Mouse (Mus musculus): ENCODE measurements around the gene Nfia. TPM values are rescaled to one million over a fixed set of nuclear protein-coding genes. Genes with fewer than 3 reads are reported as not detected.

Gene Nfia
- polyA plus RNA-seq, 1 experiment from 2014 or later: 18.7 TPM

DNA sequence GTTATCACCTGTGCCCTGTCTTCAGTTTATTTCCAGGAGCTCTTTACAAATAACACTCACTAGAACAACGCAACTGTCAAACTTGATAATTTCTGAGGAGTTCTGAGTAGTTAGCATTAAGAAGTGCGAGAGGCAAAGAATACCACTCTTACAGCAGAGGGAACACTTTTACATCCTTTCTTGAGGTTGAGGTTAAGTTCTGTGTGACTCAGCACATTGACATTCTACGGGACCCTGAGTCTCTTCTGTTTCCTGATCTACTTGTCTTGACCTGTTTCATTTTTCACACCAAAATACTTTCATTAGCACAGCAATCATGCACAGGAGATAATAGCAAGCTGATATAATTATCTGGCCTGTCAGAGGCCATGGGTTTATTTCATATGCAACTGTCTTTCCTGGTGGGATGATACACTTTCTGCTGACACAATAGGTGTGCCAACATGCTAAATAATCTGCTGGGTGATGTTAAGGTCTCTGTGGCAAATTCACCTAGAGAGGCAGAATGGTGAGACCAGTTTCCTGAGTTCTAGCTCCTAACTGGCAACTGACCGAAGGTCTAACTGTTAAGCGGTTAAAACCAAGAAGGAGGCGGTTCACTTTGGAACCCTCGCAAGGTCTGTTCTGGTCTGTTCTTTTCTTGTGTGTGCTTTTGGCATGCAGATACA is 59.2 kb downstream of the Nfia start:
- DNase-seq (ENCODE audit: low spot score): no peak

DNA sequence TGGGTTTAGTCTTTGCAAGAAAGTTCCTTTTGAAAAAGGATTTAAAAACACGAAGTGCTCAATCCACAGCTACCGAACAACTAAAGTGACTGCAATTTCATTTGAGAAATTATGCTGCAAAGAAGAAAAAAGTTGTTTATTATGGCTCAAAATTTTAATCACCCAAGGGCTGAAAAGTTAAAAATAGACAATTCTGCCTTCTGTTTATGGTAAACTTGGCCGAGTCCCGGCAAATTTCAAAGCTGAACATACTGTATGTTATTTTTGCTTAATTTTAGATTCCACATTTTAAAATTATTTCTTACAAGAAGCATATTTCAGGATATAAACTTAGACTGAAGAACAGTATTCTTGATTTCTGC is 59.7 kb downstream of the Nfia start:
- DNase-seq (ENCODE audit: low spot score): no peak

DNA sequence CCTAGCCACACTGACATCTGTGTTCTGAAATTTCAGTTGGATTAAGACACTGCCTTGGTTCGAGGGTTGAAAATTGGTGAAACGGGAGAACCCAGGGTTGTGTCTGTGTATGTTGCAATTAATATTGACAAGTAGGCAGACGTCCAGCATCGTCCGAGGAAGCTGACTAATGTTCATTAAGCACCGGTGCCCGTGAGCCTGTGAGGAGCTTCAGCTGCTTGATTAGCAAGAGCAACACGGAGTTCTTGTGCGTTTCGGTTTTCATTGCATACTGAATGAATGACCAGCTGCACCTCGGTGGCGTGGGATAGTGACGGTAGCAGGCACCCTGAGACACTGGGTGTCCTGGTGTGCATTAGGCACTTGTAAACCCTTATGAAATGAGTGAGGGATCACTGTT is 64.3 kb downstream of the Nfia start:
- DNase-seq (ENCODE audit: low spot score): no peak

DNA sequence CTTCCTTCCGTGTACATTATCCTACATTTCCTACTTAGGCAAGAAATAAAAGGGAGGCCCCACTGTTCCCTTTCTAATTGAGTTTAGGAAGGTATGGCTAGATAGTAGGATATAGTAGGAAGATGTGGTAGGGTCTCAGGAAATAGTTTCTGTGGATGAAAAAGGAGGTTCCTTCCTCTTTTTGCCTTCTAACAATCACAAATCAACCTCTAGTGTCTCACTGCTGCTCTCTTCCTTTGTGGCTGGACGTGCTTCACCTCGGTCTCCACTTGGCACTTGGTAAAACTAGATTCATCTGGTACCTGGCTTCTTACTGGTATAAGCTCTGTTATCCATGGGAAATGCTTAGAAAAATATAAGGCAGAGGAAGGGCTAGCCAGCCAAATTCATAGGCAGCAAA is 65.2 kb downstream of the Nfia start:
- DNase-seq (ENCODE audit: low spot score): no peak

DNA sequence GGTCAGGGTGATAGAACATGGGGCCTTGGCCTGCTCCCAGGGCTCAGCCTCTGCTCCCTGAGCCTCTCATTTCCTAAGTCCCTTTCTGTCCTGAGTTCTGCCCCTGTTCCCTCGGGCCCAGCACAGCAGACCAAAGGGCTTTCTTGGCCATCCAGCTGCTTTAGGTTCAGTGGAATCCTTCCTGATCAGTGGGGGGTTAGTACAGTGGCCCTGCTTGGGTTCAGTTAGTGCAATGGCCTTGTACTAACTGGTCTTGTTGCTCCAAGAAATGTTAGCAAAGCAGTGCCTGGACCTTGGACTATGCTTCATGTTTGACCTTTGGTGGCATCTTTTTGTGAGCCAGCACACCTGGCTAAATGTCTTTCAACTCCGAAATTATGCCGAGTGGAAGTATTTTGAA is 66.1 kb downstream of the Nfia start:
- no peak for DNase-seq (ENCODE audit: low spot score)

DNA sequence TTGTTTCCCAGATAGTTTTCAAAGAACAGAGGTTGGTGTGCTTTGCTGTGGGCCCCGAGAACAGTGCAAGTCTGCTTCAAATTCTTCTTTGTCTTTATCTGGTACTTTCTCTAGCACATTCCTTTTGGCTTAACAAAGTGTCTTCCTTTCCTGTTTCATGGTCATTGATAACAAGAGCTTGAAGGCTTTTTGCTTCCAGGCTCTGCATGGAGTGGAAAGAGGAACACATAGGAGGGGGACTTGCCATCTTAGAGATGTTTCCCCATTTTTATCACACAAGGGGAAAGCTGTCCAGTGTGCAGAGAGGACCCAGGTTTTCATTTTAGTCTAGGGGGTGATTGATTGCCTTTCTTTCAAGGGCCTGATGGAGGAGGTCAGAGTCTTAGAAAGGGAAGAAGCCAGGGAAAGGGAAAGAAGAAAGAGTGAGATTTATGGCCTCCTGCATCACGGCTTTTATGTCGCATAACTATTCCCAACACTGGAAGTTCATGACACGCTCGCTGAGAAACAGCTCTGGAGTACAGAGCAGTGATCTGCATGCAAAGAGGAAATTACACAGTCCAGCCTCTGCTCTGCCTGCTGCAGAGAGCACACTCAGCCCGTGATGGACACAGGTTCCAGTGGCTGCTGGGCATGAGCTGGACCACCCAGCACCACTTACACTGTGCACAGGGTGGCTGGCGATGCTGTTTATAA is 67.0 kb downstream of the Nfia start:
- no peak for DNase-seq (ENCODE audit: low spot score)

DNA sequence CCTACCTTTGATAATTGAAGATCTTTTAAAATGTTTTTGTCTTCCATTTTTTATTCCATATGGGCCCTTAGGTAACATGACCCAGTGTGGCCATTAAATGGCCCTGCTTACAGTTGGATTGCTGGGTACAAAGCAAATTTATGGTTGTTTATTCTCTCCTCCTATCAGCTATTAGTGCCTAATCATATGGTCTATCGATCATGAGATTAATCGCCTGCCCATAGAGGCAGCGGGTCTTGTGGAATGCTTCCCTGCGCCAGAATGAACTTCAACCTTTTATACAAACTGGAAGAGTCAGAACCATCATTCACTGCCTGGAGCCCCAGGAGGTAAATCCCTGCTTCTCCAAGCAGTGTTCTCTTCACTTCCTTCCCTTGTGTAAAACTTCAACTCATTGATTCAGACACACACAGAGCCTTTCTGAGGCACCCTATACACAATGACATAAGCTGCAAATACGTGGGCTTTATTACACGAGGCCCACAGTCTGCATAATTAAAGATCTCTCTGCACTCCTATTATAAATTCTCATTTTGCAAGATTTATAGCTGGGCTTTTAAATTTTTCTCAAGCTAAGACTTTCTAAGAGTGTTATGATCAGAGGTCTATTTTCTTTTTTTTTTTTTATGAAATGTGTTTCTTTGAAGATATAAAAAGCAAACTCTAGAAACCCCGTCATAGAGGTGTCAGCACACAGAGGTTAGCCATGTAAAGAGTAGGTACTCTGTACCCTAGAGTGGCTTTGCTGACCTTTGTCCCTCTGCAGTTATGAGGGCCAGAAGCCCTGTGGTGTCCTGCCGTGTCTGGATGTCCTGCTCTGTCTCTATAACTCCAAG is 67.9 kb downstream of the Nfia start:
- no peak for DNase-seq (ENCODE audit: low spot score)

DNA sequence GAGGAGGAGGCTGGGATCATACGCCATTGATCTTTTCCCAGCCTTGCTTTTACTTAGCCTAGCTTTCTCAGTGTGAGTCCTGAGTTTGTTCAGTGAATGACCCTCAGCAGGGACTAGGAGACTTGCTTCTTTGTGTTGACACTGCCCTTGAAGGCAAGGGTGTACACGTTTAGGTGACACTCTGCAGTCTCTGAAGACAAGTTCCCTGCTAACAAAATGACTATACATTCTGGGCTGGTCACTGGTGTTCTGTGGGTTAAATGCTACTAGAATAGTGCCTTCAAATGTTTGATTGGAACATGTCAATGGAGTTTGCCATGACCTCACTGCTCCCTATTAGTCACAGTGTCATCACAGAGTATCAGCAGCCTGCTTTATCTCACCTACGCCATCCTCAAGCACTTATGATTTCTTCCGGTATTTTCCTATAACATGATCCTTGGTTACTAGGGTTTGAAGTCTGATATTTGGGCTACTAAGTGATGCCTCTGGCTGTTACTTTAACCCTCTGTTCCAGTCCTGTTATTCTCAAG is 68.6 kb downstream of the Nfia start:
- DNase-seq (ENCODE audit: low spot score): no peak

DNA sequence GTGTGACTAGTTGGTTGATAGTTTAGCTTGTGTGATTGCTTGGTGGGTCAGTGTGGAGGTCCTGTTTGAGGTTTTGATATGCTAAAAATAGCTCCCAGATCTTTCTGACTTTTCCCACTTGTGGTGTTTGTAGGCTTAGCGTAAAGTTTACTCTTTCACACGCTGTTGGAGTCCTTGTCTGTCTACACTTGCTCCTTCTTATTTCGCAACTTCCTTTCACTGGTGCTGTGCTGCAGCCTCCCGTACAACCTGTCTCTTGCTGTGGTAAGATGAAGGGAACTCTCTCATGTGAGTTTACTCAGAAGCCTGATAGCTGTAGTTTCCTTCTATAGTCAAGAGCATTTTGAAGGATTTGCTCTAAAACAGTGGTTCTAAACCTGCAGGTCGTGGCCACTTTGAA is 69.2 kb downstream of the Nfia start:
- no peak for DNase-seq (ENCODE audit: low spot score)

DNA sequence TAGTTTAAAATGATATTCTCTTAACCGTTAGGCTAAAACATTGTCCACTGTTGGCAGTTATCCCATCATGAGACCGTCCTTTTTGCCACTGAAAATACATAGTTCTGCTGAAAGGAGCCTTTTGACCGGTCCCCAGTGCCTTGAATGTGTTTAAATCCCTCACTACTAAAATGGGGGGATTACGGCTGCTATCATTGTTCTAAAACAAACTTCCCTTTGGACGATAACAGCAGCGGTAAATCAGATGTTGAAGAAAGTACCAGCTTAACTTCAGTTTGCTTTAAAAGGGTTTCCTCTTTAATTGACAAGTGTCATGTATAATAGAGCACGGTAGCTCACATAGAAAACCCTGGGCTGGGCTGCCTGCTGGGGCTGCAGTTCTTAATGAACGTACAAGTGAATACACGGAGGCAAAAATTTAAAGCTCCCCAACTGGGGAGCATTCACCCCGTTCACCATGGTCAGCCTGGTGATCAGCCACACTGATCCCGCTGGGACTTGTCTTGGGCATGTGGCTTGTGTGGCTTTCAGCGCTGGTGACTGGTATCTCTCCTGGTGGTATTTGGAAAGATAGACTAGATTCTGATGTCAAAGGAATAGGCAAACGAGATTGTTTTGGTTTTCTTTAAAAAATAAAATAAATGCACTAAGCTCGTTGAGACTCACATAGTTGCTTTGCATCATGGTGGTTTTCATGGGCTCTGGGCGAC is 71.6 kb downstream of the Nfia start:
- DNase-seq (ENCODE audit: low spot score): no peak

DNA sequence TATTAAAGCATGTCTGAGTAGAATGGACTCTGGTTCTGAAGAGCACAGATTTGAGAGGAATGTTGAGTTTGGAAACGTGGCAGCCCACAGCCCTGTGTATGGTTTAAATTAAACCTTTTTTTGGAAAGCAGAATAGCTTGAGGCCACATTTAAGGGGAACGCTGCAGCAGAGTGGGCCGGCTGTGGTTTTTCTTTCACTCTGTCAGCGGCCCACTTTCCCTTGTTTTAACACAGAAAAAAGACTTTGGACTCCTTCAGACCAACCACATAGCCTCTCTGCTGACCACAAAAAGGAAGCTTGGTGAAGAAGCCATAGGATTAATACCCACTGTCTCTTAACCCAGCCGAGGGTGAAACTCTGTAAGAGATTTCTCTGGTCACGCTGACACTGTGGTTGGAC is 72.4 kb downstream of the Nfia start:
- no peak for DNase-seq (ENCODE audit: low spot score)

DNA sequence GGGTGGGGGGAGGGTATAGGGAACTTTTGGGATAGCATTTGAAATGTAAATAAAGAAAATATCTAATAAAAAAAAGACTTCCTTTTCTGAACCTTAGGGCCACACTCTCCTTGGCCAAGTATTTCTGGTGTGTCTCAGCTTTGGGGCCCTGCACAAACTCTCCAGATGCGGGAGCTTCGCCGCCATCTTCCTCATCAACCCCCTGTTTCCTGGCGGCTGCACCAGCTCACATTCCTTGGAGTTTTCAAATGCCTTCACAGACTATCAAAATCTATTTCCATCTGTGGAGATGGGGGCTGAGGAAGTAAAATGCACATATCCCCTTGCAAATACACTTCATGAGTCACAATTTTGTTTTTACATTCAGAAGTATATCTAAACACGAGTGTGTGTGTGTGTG is 75.1 kb downstream of the Nfia start:
- DNase-seq (ENCODE audit: low spot score): no peak

DNA sequence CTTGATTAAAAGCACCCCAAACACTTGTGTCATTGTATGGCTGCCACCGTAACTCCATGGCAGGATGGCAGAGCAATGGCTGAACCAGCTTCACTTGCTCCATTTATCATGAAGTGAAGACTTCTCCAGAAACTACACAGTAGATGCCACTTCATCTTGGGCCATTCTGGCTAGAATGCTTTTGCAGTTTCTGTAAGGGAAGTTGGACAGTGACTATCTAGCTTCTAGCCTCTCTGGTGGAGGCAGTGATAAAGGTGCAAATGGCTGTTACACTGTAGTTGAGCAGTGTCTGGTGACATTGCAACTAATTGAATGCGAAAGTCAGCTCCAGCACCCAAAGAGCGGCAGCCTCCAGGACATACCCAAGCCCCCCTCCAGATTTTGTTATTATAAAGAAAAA is 78.5 kb downstream of the Nfia start:
- no peak for DNase-seq (ENCODE audit: low spot score)

DNA sequence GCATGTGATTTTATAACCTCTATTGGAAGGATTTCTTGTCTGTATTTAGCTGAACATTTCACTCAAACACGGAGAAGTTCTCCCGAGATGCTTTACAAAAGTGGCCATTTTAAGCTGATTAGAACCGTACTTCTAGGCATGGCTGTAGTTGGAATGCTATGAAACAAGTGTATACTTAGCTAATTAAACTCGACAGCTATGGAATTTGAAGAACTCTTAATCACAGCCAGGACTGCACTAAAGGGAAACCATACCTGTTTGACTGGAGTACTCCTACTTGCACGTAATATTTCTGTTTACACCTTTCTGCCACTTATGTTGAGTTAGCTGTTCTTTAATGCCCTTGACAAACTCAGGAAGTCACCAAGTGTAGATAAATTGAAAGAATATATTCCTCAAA is 79.2 kb downstream of the Nfia start:
- no peak for DNase-seq (ENCODE audit: low spot score)

DNA sequence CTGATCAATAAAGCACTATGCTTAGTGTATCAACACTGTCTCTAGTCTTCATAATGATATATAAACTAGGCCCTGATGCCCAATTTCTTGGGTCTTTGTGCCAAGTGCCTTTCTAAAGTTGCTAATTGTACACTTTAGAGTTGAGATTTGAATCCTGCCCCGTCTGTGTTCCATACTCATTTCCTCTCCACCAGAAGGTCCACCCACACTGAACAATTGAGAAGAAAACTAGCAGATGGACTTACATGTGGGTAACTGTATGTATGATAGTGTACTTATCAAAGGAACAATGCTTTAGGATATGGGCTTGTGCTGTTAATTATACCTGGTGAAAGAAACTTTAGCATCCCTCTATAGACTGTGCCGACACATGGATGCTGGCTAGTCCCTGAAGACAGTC is 80.1 kb downstream of the Nfia start:
- DNase-seq (ENCODE audit: low spot score): no peak

DNA sequence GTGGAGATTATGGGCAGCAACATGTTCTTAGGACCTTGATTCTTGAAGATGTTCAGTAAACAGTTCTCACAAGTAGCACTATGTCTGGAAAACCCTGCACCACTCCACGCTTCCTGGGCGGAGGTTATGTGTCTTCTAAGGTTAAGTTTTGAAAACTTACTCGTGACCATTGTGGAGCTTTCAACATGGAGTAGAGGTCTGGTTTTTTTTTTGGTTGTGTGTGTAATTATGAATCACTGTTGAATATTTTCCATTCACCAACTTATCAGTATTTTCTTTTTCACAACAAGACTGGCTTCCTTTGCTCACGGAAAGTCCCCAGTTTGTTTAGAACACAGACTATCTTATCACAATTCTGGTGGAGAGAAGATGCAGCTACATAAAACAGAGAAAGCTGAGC is 82.2 kb downstream of the Nfia start:
- no peak for DNase-seq (ENCODE audit: low spot score)

DNA sequence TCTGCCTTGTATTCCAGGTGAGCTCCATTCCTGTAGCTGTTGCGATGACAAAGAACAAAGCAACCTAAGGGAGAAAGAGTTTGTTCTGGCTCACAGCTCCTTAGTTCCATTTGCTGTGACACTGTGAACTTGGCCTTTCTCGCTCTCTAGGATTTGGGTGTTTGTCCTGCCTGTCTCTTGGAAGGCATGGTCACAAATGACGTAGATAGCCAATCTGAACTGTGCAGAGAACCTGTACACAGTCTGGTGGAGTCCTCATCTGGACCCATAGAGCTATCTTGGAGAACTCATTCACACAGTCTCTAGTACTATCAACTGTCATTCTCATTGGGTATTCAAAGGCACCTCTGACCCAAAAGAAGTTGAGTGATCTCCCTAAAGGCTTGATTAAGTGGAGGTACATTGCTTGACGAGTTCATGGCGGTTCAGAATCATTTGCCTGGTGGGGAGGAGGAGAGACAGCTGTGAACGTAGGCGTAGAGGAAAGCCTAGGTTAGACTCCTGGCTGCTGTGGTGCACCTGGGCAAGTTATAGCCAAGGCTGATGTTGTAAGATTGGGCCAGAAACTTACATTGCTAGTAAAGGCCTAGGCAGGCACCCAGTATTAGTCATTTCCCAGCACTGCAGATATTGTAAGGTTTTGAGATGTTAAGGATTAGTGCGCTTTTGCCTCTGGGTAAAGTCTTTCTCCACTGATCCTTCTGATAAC is 83.3 kb downstream of the Nfia start:
- DNase-seq (ENCODE audit: low spot score): no peak

DNA sequence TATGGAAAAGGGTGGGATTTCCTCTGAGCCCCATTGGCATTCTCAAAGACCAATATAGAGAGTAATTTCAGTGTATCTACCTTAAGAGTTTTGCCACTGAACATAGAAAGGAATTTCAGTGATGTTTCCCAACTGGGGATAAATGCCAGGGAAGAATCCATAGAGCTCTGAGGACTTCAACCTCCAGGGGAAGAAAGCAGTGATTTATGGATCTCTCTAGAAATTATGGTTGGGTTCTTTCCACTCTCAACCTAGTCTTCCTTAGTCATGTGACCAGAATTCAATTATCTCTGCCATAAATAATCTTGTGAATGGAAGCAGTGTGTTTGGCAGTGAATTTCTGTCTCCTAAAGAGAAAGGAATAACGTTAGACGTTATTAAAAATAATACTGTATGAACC is 85.0 kb downstream of the Nfia start:
- DNase-seq (ENCODE audit: low spot score): no peak

DNA sequence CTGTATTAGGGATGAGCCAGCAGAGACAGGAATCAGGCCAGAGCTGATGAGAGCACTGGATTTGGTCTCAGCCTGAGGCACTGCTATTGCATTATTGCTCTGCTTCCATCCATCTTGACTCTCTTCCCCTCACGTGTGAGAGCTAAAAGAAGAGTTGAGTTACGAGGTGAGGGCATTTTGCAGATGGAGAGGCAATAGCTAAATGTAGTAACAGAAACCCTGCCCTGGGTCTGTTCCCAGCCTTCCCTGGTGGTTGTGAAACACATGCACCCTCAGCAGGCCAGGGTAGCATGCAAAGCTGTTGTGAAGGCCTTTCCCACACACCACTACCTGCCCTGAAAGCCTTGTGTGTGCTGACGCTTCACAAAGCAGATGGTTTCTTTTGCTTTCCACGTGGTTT is 86.9 kb downstream of the Nfia start:
- DNase-seq (ENCODE audit: low spot score): no peak

DNA sequence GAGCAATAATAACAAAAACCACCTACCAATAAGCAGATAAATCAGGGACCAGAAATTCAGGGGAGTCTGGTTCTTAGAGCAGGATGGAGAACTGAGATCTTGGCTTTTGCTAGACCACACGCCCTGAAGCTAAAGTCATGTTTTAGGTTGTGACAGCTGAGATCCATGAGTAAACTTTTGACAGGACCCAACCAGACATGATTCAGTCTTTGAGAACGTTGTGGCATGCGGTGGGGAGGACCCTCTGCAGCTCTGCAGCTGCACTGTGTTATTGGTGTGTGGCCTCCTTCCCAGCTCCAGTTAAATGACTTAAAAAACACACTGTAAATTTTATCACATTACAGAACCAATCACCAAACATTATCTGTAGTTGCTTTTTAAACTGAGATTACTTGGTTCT is 87.8 kb downstream of the Nfia start:
- no peak for DNase-seq (ENCODE audit: low spot score)

DNA sequence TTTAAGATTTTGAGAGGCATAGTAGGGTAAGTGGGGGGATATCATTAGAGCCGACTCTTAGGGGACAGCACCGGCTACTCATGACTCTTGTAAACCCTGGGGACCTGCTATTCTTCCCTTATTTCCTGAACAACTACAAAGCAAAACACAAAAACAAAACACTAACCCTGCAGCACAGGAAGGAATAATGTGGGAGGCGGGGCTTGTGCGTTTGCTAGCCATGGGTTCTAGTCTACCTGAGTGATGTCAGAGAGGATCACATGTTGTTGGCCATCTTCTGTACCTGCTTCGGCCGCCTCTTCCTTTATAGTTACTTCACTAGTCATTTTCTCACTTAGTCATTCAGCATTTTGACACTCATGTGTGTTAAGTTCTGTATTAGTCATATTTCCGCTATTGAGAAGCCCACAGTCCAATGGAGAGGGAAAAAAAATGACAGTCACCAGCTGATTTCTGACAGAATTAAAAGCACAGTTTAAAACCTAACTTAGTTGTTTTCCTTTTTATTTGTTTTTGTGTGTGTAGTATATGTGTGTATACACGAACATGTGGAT is 88.3 kb downstream of the Nfia start:
- DNase-seq (ENCODE audit: low spot score): no peak
